10 mouse cellular contexts compared by ENCODE assay signal in the genomic region with DNA sequence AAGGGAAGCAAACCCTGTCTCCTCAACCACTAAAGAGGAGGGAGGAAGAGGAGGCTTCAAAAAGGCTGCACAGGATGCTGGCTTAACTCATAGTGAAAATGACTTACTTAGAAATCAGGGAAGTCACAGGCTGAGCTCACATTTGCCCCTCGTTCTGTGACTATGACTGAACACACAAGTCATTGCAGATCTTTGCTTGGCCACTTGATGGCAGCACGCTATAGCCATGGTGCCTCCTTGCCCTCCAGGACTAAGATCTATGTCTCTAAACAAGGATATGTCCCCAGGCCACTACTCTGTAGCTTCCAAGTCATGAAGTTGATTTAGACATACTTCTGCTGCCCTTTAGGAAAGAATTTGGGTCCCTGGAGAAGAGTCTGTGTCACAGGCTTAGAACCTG.
DNase-seq lines count a peak whose midpoint lies in the region; ATAC-seq and TF ChIP-seq lines count a peak whose summit lies in the region.
"Had no signal": no experiment of that assay in that cellular context is flagged by ENCODE, and none has a peak within 500 bp of the region (broad histone marks: within the 10 kb centered on the region; RNA-seq: fewer than 3 reads in every experiment).

No protein-coding gene starts in this region.

- ATAC-seq in hindbrain, embryonic 11.5 days (ENCODE audit: low FRiP score), result no peak
- ATAC-seq in hindbrain, embryonic 12.5 days (ENCODE audit: low FRiP score), result no peak
- ATAC-seq in frontal cortex, adult (ENCODE audit: low TSS enrichment), result peak; percentile 88
- 0 out of 2 replicates have a peak, but pooled peaks have one; percentile 24 for ATAC-seq in monocyte, adult 5-6 weeks (replicated peaks; ENCODE audit: insufficient number of reproducible peaks, low FRiP score, low TSS enrichment, poor library complexity, severe bottlenecking)
- ATAC-seq in erythroid progenitor cell, adult 5-6 weeks (replicated peaks; ENCODE audit: low FRiP score, poor library complexity, severe bottlenecking), result no peak

- H3K9ac ChIP-seq in hindbrain, embryonic 11.5 days (ENCODE audit: low read depth, low read length), result no peak overlapping the region
- H3K9ac ChIP-seq in hindbrain, embryonic 12.5 days, result no peak overlapping the region
- H3K9ac ChIP-seq: embryonic facial prominence, embryonic 13.5 days; limb, embryonic 12.5 days had no signal

- no peak overlapping the region for H3K4me2 ChIP-seq in hindbrain, embryonic 11.5 days (replicated peaks; ENCODE audit: low read depth, low read length)
- no peak overlapping the region for H3K4me2 ChIP-seq in hindbrain, embryonic 12.5 days (replicated peaks)
- H3K4me2 ChIP-seq: embryonic facial prominence, embryonic 13.5 days; limb, embryonic 12.5 days had no signal

- peak; percentile 61 for DNase-seq in hindbrain, embryonic 11.5 days (ENCODE audit: low spot score)
- peak; percentile 61 for DNase-seq in adrenal gland, postnatal 25 days
- DNase-seq in layer of hippocampus, postnatal 14 days (ENCODE audit: low spot score in 2 of 2), result peak; percentile 46 to 49

- H3K36me3 ChIP-seq in hindbrain, embryonic 11.5 days (ENCODE audit: control insufficient read depth, insufficient read depth, low read length), result no peaks in the 10 kb centered on the region
- H3K36me3 ChIP-seq in hindbrain, embryonic 12.5 days, result no peaks in the 10 kb centered on the region
- no peaks in the 10 kb centered on the region for H3K36me3 ChIP-seq in E14TG2a.4 (ENCODE audit: insufficient read depth, low read length)
- H3K36me3 ChIP-seq: embryonic facial prominence, embryonic 13.5 days; limb, embryonic 12.5 days had no signal

- TF ChIP-seq CTCF in E14TG2a.4 (conservative IDR thresholded peaks at IDR 0.05; ENCODE audit: low read length), result peak; percentile 65

- H3K27me3 ChIP-seq in hindbrain, embryonic 11.5 days (ENCODE audit: control insufficient read depth, insufficient read depth, low read length), result no peaks in the 10 kb centered on the region
- no peaks in the 10 kb centered on the region for H3K27me3 ChIP-seq in hindbrain, embryonic 12.5 days
- no peaks in the 10 kb centered on the region for H3K27me3 ChIP-seq in E14TG2a.4 (ENCODE audit: insufficient read depth, low read length)

- H3K9me3 ChIP-seq in hindbrain, embryonic 11.5 days (ENCODE audit: control insufficient read depth, low read length), result no peaks in the 10 kb centered on the region
- no peaks in the 10 kb centered on the region for H3K9me3 ChIP-seq in hindbrain, embryonic 12.5 days (replicated peaks)
- H3K9me3 ChIP-seq in E14TG2a.4 (ENCODE audit: low read length), result no peaks in the 10 kb centered on the region
- H3K9me3 ChIP-seq: embryonic facial prominence, embryonic 13.5 days; limb, embryonic 12.5 days had no signal

- 15% methylated on average over 2 of the region's 2 CpGs for WGBS in hindbrain, embryonic 11.5 days
- 18% methylated on average over 2 of the region's 2 CpGs for WGBS in hindbrain, embryonic 12.5 days

- H3K4me1 ChIP-seq in hindbrain, embryonic 11.5 days (replicated peaks; ENCODE audit: control insufficient read depth, insufficient read depth, low read length), result no peaks in the 10 kb centered on the region
- H3K4me1 ChIP-seq in hindbrain, embryonic 12.5 days, result peaks cover 10% of the 10 kb centered on the region; the same call in 1 of the 2 replicates
- no peaks in the 10 kb centered on the region for H3K4me1 ChIP-seq in E14TG2a.4 (replicated peaks; ENCODE audit: low read depth, low read length)
- H3K4me1 ChIP-seq: embryonic facial prominence, embryonic 13.5 days had no signal

- no peak overlapping the region for H3K27ac ChIP-seq in hindbrain, embryonic 11.5 days (ENCODE audit: low read depth, low read length)
- H3K27ac ChIP-seq in hindbrain, embryonic 12.5 days, result no peak overlapping the region
- H3K27ac ChIP-seq: embryonic facial prominence, embryonic 13.5 days; limb, embryonic 12.5 days had no signal

- no peak overlapping the region for H3K4me3 ChIP-seq in hindbrain, embryonic 11.5 days (ENCODE audit: low read depth, low read length)
- H3K4me3 ChIP-seq in hindbrain, embryonic 12.5 days, result no peak overlapping the region
- H3K4me3 ChIP-seq in E14TG2a.4 (replicated peaks; ENCODE audit: low read length), result no peak overlapping the region
- H3K4me3 ChIP-seq: embryonic facial prominence, embryonic 13.5 days; limb, embryonic 12.5 days had no signal

Comparison
In these comparisons a context has a peak if more than half of its experiments do, and no peak if none do; other contexts are left out.
1. ATAC-seq: peak in frontal cortex, adult (single experiment) and monocyte, adult 5-6 weeks (single experiment); none in hindbrain, embryonic 11.5 days (single experiment), hindbrain, embryonic 12.5 days (single experiment) and erythroid progenitor cell, adult 5-6 weeks (single experiment).
2. Peak in every context shown above with its lines, with median percentiles within 50 percentile points of each other: DNase-seq.